Mouse (Mus musculus): ENCODE data around the gene Gsdme.

DNA sequence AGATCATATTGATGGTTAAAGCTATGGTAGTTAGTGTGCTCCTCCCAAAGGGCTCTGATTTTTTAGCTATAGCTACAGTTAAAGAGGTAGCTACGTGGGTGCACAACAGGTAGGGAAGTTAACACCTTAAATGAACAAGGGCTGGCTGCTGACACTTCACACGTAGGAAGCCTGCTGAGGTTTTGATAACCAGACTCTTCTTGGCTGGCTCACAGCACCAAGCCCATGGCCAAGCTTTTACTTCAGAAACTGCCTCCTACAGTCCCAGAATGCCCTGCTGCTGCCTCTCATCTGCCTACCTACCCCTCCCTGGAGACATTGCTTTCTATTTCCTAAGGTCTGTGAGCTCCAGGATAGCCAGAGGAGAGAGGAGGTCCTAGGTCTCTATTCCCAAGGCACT, 25.7 kb downstream of the Gsdme start:
- no peak for TF ChIP-seq POLR2A (IDR thresholded peaks at IDR 0.05; ENCODE audit: control insufficient read depth in 1 of 2, insufficient read depth in 1 of 2, low read depth in 1 of 2, low read length in 2 of 2, poor library complexity in 1 of 2)
- TF ChIP-seq RCOR1 (IDR thresholded peaks at IDR 0.05; ENCODE audit: low read depth, low read length) = no peak
- TF ChIP-seq CTCF (IDR thresholded peaks at IDR 0.05 in 2 of 3, conservative IDR thresholded peaks at IDR 0.05 in 1 of 3; ENCODE audit: control insufficient read depth in 1 of 3, insufficient read depth in 1 of 3, low read depth in 2 of 3, low read length in 3 of 3, poor library complexity in 1 of 3, severe bottlenecking in 1 of 3) = no peak
- TF ChIP-seq SIN3A (IDR thresholded peaks at IDR 0.05; ENCODE audit: low read length) = no peak

Measured in MEL (cell line).